Mouse (Mus musculus) G1E (cell line): ENCODE data around the gene Gmds.

Source experiments
- CTCF ChIP-seq: IDR thresholded peaks from 2 replicates; pipeline ENCODE4 v1.5.1; 2012; ENCODE audit warnings: low read depth, low read length, inconsistent platforms, mixed read lengths
- GATA1 ChIP-seq: IDR thresholded peaks from 2 replicates; pipeline ENCODE4 v1.6.1; 2012; ENCODE audit warnings: borderline replicate concordance, low read length, inconsistent platforms, mixed read lengths
- GATA2 ChIP-seq: IDR thresholded peaks from 2 replicates; pipeline ENCODE4 v1.6.1; 2012; ENCODE audit warnings: low read depth, low read length, inconsistent platforms, borderline replicate concordance
- TAL1 ChIP-seq: conservative IDR thresholded peaks from 2 replicates; pipeline ENCODE4 v1.6.1; 2012; ENCODE audit warnings: low read depth, low read length, inconsistent platforms, mixed read lengths

DNA sequence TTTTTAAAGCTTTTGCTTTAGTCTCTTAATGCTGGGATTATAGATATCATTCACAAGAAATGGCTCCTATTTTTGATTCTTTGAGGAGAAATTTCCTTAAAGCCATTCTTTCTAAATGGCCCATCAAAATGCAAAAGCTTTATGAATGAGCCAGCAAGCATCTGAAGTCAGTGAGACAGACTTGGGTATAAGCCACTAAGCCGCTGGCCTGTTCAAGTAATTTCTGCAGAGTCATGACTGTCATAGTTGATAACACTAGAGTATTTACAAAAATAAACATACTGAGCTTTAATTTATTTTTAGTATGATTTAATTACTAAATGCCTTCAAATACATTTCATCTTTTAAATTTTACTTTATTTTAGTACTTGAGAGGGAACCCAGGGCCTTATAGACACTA lies 297.7 kb downstream of the Gmds start:
- TF ChIP-seq CTCF, result no peak
- no peak for TF ChIP-seq GATA1
- no peak for TF ChIP-seq GATA2
- no peak for TF ChIP-seq TAL1
